Mouse (Mus musculus): Measurements from ENCODE around the gene Evi2a. TPM values are rescaled to one million over a fixed set of nuclear protein-coding genes. Genes with fewer than 3 reads are reported as not detected.

Gene Evi2a
- total RNA-seq, 1 experiment, result 1.0 TPM

DNA sequence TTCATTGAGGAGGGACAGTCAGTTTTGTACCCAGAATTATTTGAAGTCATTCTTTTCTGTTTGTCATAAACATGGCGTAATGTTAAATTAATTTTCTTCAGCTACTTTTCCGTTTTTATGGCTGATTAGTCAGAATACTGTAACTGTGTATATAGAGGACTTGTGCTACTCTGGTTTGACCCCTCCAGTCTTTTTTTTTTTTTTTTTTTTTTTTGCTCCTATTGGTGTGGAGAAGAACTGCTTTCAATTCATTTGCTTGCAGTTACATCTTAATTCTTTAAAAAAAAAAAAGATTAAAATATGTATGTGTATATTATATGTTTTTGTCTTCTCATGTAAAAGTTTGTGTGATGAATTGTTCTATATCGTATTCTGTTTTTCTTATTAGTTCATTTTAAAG lies 18.4 kb downstream of the Evi2a start:
- TF ChIP-seq HCFC1 (IDR thresholded peaks at IDR 0.05; ENCODE audit: borderline replicate concordance, insufficient read depth, low read length), result no peak
- TF ChIP-seq CHD2 (IDR thresholded peaks at IDR 0.05; ENCODE audit: low read depth, low read length), result no peak
- no peak for TF ChIP-seq ZNF384 (IDR thresholded peaks at IDR 0.05; ENCODE audit: low read depth, low read length)
- TF ChIP-seq MAFK (IDR thresholded peaks at IDR 0.05; ENCODE audit: insufficient read depth, low read depth, low read length), result no peak
- TF ChIP-seq ZC3H11A (IDR thresholded peaks at IDR 0.05; ENCODE audit: borderline replicate concordance, low read depth, low read length), result no peak
- Histone ChIP-seq H3K9me3 (ENCODE audit: control insufficient read depth, insufficient read depth, low read depth, low read length) (no peaks in the 10 kb centered on the region), H3K36me3 (ENCODE audit: control insufficient read depth, insufficient read depth, low read length, poor library complexity, severe bottlenecking) (no peaks in the 10 kb centered on the region), H3K4me3 (ENCODE audit: insufficient read depth in 1 of 2, low read depth in 1 of 2, low read length in 2 of 2, poor library complexity in 1 of 2, severe bottlenecking in 1 of 2) (no peak overlapping the region), H3K4me1 (ENCODE audit: control insufficient read depth in 2 of 2, insufficient read depth in 2 of 2, low read length in 2 of 2, poor library complexity in 1 of 2) (no peaks in the 10 kb centered on the region), H3K9ac (ENCODE audit: insufficient read depth, low read depth, low read length, poor library complexity, severe bottlenecking) (no peak overlapping the region), H3K27ac (ENCODE audit: insufficient read depth, low read depth, low read length, poor library complexity, severe bottlenecking) (no peak overlapping the region)
- in situ Hi-C loops (cut with MboI; ENCODE audit: low sequenced_read_pairs in 2 of 2, unreplicated experiment in 2 of 2), result no loop called here
- DNase-seq (ENCODE audit: low read depth, low spot score), result no peak

DNA sequence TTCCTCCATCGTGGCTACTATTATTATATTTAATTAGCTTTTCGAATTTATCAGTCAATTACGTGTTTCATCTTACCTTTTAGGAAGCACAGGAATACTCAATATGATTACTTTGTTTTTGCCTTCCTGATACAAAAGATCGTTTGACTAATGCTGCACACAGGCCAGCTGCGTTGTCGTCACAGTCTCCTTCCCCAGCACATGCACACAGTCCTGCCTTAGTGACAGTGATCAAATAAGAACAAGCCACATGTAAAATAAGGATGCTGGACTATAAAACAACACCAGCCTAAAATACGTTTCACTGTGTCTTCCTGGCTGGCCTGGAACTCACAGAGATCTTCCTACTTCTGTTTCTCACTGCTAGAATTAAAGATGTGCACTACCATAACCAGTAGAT lies 25.9 kb downstream of the Evi2a start:
- in situ Hi-C loops (cut with MboI; ENCODE audit: low sequenced_read_pairs in 2 of 2, unreplicated experiment in 2 of 2), result no loop called here
- no peak overlapping the region for H3K9ac ChIP-seq (ENCODE audit: insufficient read depth, low read depth, low read length, poor library complexity, severe bottlenecking)
- DNase-seq (ENCODE audit: low read depth, low spot score), result no peak
- no peak overlapping the region for H3K4me3 ChIP-seq (ENCODE audit: insufficient read depth in 1 of 2, low read depth in 1 of 2, low read length in 2 of 2, poor library complexity in 1 of 2, severe bottlenecking in 1 of 2)
- TF ChIP-seq HCFC1 (IDR thresholded peaks at IDR 0.05; ENCODE audit: borderline replicate concordance, insufficient read depth, low read length), result no peak
- no peak for TF ChIP-seq ZC3H11A (IDR thresholded peaks at IDR 0.05; ENCODE audit: borderline replicate concordance, low read depth, low read length)
- TF ChIP-seq CHD2 (IDR thresholded peaks at IDR 0.05; ENCODE audit: low read depth, low read length), result no peak
- TF ChIP-seq MAFK (IDR thresholded peaks at IDR 0.05; ENCODE audit: insufficient read depth, low read depth, low read length), result no peak
- TF ChIP-seq ZNF384 (IDR thresholded peaks at IDR 0.05; ENCODE audit: low read depth, low read length), result no peak
- no peaks in the 10 kb centered on the region for H3K36me3 ChIP-seq (ENCODE audit: control insufficient read depth, insufficient read depth, low read length, poor library complexity, severe bottlenecking)
- H3K27ac ChIP-seq (ENCODE audit: insufficient read depth, low read depth, low read length, poor library complexity, severe bottlenecking), result no peak overlapping the region
- no peaks in the 10 kb centered on the region for H3K4me1 ChIP-seq (ENCODE audit: control insufficient read depth in 2 of 2, insufficient read depth in 2 of 2, low read length in 2 of 2, poor library complexity in 1 of 2)
- H3K9me3 ChIP-seq (ENCODE audit: control insufficient read depth, insufficient read depth, low read depth, low read length), result no peaks in the 10 kb centered on the region

- in situ Hi-C loops (cut with MboI; ENCODE audit: low sequenced_read_pairs in 2 of 2, unreplicated experiment in 2 of 2), result no loop called here
- no peaks in the 10 kb centered on the region for H3K4me1 ChIP-seq (ENCODE audit: control insufficient read depth in 2 of 2, insufficient read depth in 2 of 2, low read length in 2 of 2, poor library complexity in 1 of 2)
- no peak within 1 kb of the TSS for H3K4me3 ChIP-seq (ENCODE audit: insufficient read depth in 1 of 2, low read depth in 1 of 2, low read length in 2 of 2, poor library complexity in 1 of 2, severe bottlenecking in 1 of 2)
- DNase-seq (ENCODE audit: low read depth, low spot score), result no peak
- no peaks in the 10 kb centered on the region for H3K9me3 ChIP-seq (ENCODE audit: control insufficient read depth, insufficient read depth, low read depth, low read length)
- TF ChIP-seq HCFC1 (IDR thresholded peaks at IDR 0.05; ENCODE audit: borderline replicate concordance, insufficient read depth, low read length), result no peak
- TF ChIP-seq ZNF384 (IDR thresholded peaks at IDR 0.05; ENCODE audit: low read depth, low read length), result peak; percentile 61; the same call in 1 of the 2 replicates
- TF ChIP-seq CHD2 (IDR thresholded peaks at IDR 0.05; ENCODE audit: low read depth, low read length), result no peak
- 0 out of 2 replicates have a peak, but pooled peaks have one; percentile 39 for TF ChIP-seq MAFK (IDR thresholded peaks at IDR 0.05; ENCODE audit: insufficient read depth, low read depth, low read length)
- H3K27ac ChIP-seq (ENCODE audit: insufficient read depth, low read depth, low read length, poor library complexity, severe bottlenecking), result no peak within 1 kb of the TSS
- no peaks in the 10 kb centered on the region for H3K36me3 ChIP-seq (ENCODE audit: control insufficient read depth, insufficient read depth, low read length, poor library complexity, severe bottlenecking)
- no peak within 1 kb of the TSS for H3K9ac ChIP-seq (ENCODE audit: insufficient read depth, low read depth, low read length, poor library complexity, severe bottlenecking)
Measured at GRCm38 (mm10) chr11:79503845-79504244, 26.6 kb downstream of the Evi2a start, which contains the start of gene Omg. TSS of gene Omg (minus strand) at chr11:79504084.

- no peak for DNase-seq (ENCODE audit: low read depth, low spot score)
- no peaks in the 10 kb centered on the region for H3K36me3 ChIP-seq (ENCODE audit: control insufficient read depth, insufficient read depth, low read length, poor library complexity, severe bottlenecking)
- in situ Hi-C loops (cut with MboI; ENCODE audit: low sequenced_read_pairs in 2 of 2, unreplicated experiment in 2 of 2), result no loop called here
- H3K9ac ChIP-seq (ENCODE audit: insufficient read depth, low read depth, low read length, poor library complexity, severe bottlenecking), result no peak overlapping the region
- H3K27ac ChIP-seq (ENCODE audit: insufficient read depth, low read depth, low read length, poor library complexity, severe bottlenecking), result no peak overlapping the region
- TF ChIP-seq ZC3H11A (IDR thresholded peaks at IDR 0.05; ENCODE audit: borderline replicate concordance, low read depth, low read length) (no peak), HCFC1 (IDR thresholded peaks at IDR 0.05; ENCODE audit: borderline replicate concordance, insufficient read depth, low read length) (no peak), CHD2 (IDR thresholded peaks at IDR 0.05; ENCODE audit: low read depth, low read length) (no peak), ZNF384 (IDR thresholded peaks at IDR 0.05; ENCODE audit: low read depth, low read length) (no peak), MAFK (IDR thresholded peaks at IDR 0.05; ENCODE audit: insufficient read depth, low read depth, low read length) (no peak)
- H3K4me1 ChIP-seq (ENCODE audit: control insufficient read depth in 2 of 2, insufficient read depth in 2 of 2, low read length in 2 of 2, poor library complexity in 1 of 2), result no peaks in the 10 kb centered on the region
- no peaks in the 10 kb centered on the region for H3K9me3 ChIP-seq (ENCODE audit: control insufficient read depth, insufficient read depth, low read depth, low read length)
- no peak overlapping the region for H3K4me3 ChIP-seq (ENCODE audit: insufficient read depth in 1 of 2, low read depth in 1 of 2, low read length in 2 of 2, poor library complexity in 1 of 2, severe bottlenecking in 1 of 2)
Measured at GRCm38 (mm10) chr11:79502917-79503316, 27.5 kb downstream of the Evi2a start.

Data from ES-E14 (cell line).